In genomic region chr11:120111033-120111432, GRCm38 (mm10) we compare ENCODE assay signal across 9 mouse cellular contexts. TPM values are rescaled to one million over a fixed set of nuclear protein-coding genes. Genes with fewer than 3 reads are reported as not detected.
DNase-seq lines count a peak whose midpoint lies in the region; ATAC-seq and TF ChIP-seq lines count a peak whose summit lies in the region.
"Had no signal": no experiment of that assay in that cellular context is flagged by ENCODE, and none has a peak within 500 bp of the region (broad histone marks: within the 10 kb centered on the region; RNA-seq: fewer than 3 reads in every experiment).

No protein-coding gene starts in this region.

- H3K9me3 ChIP-seq in E14TG2a.4 (ENCODE audit: low read length): no peaks in the 10 kb centered on the region
- H3K9me3 ChIP-seq in limb, embryonic 10.5 days (replicated peaks): no peaks in the 10 kb centered on the region
- H3K9me3 ChIP-seq: megakaryocyte, embryonic 14.5 days had no signal

- H3K27me3 ChIP-seq in kidney, adult 2 months (replicated peaks; ENCODE audit: control insufficient read depth, insufficient read depth, low read length): no peaks in the 10 kb centered on the region
- no peaks in the 10 kb centered on the region for H3K27me3 ChIP-seq in E14TG2a.4 (ENCODE audit: insufficient read depth, low read length)
- H3K27me3 ChIP-seq in limb, embryonic 10.5 days (ENCODE audit: low read depth, poor library complexity, severe bottlenecking): no peaks in the 10 kb centered on the region
- H3K27me3 ChIP-seq: megakaryocyte, embryonic 14.5 days had no signal

- H3K4me3 ChIP-seq in kidney, adult 2 months (ENCODE audit: insufficient read depth, low read depth, low read length): no peak overlapping the region
- no peak overlapping the region for H3K4me3 ChIP-seq in E14TG2a.4 (replicated peaks; ENCODE audit: low read length)
- H3K4me3 ChIP-seq in bone marrow, adult 2 months (replicated peaks; ENCODE audit: control insufficient read depth, low read depth, low read length): no peak overlapping the region
- H3K4me3 ChIP-seq in limb, embryonic 10.5 days: no peak overlapping the region
- H3K4me3 ChIP-seq: megakaryocyte, embryonic 14.5 days had no signal

- TF ChIP-seq CTCF in kidney, adult 2 months (conservative IDR thresholded peaks at IDR 0.05; ENCODE audit: insufficient read depth, insufficient read length, low read depth, low read length): peak; percentile 91
- peak; percentile 85 for TF ChIP-seq CTCF in E14TG2a.4 (conservative IDR thresholded peaks at IDR 0.05; ENCODE audit: low read length)
- peak; percentile 93 for TF ChIP-seq CTCF in bone marrow, adult 2 months (IDR thresholded peaks at IDR 0.05; ENCODE audit: control insufficient read depth, insufficient read depth, low read length)

- WGBS in kidney, adult 2 months: 14% methylated on average over 2 of the region's 2 CpGs
- 32% methylated on average over 2 of the region's 2 CpGs for WGBS in bone marrow, adult 2 months
- WGBS in limb, embryonic 10.5 days: 7% methylated on average over 2 of the region's 2 CpGs

- H3K4me1 ChIP-seq in kidney, adult 2 months (ENCODE audit: control insufficient read depth, insufficient read depth, low read length): peaks cover 14% of the 10 kb centered on the region
- peaks cover 61% of the 10 kb centered on the region for H3K4me1 ChIP-seq in E14TG2a.4 (replicated peaks; ENCODE audit: low read depth, low read length)
- H3K4me1 ChIP-seq in bone marrow, adult 2 months (ENCODE audit: control insufficient read depth, insufficient read depth, low read length): no peaks in the 10 kb centered on the region
- peaks cover 51% of the 10 kb centered on the region for H3K4me1 ChIP-seq in limb, embryonic 10.5 days

- ATAC-seq in granulocyte monocyte progenitor cell, adult 5-6 weeks (replicated peaks; ENCODE audit: poor library complexity, severe bottlenecking): peak; percentile 51; the same call in 1 of the 2 replicates
- peak; percentile 44; the same call in 1 of the 2 replicates for ATAC-seq in monocyte, adult 5-6 weeks (replicated peaks; ENCODE audit: insufficient number of reproducible peaks, low FRiP score, low TSS enrichment, poor library complexity, severe bottlenecking)
- ATAC-seq in erythroblast, adult 5-6 weeks (replicated peaks; ENCODE audit: low FRiP score, poor library complexity, severe bottlenecking): no peak; the same call in 1 of the 2 replicates

- no peak overlapping the region for H3K27ac ChIP-seq in kidney, adult 2 months (ENCODE audit: insufficient read depth, low read depth, low read length)
- H3K27ac ChIP-seq in bone marrow, adult 2 months (ENCODE audit: control insufficient read depth, insufficient read depth, low read depth, low read length, poor library complexity): no peak overlapping the region
- H3K27ac ChIP-seq in limb, embryonic 10.5 days: no peak overlapping the region

- H3K36me3 ChIP-seq in kidney, adult 2 months (ENCODE audit: control insufficient read depth, insufficient read depth, low read length): no peaks in the 10 kb centered on the region
- peaks cover 97% of the 10 kb centered on the region for H3K36me3 ChIP-seq in E14TG2a.4 (ENCODE audit: insufficient read depth, low read length)
- H3K36me3 ChIP-seq in limb, embryonic 10.5 days: peaks cover 80% of the 10 kb centered on the region

- no peak for TF ChIP-seq POLR2A in kidney, adult 2 months (IDR thresholded peaks at IDR 0.05; ENCODE audit: low read depth, low read length)
- TF ChIP-seq POLR2A in bone marrow, adult 2 months (IDR thresholded peaks at IDR 0.05; ENCODE audit: borderline replicate concordance, control insufficient read depth, low read depth, low read length): no peak

- DNase-seq in kidney, adult 2 months: peak; percentile 44
- DNase-seq in kidney, adult 11 months: no peak
- DNase-seq in limb, embryonic 10.5 days (ENCODE audit: low spot score): peak; percentile 85

RNA-seq across cellular contexts. Expression of gene Ndufaf8, which starts 12.3 kb away (rescaled TPM):
- polyA plus RNA-seq in kidney, adult 2 months (2012; rRNA removed): 77.7 and 79.3 TPM in 2 replicates
- polyA plus RNA-seq in bone marrow, adult 2 months (2011; ENCODE audit: insufficient read depth, insufficient read length, low replicate concordance, missing spikeins): 27.6 and 30.1 TPM in 2 replicates
- 37.0 and 64.8 TPM in 2 replicates for total RNA-seq in granulocyte monocyte progenitor cell, adult 5-6 weeks (2014; fragmentation: Nextera tagmentation)
- 30.2 and 31.6 TPM in 2 replicates for total RNA-seq in granulocyte monocyte progenitor cell, adult 5-6 weeks (2017)
- 78.5 and 83.8 TPM in 2 replicates for polyA plus RNA-seq in limb, embryonic 10.5 days (2016; fragmentation: Nextera tagmentation; extraction: Ambion mirVana)
- total RNA-seq in monocyte, adult 5-6 weeks (2017): 21.0 to 40.3 TPM (median 25.7 TPM) in 3 replicates
- 0.96 and 3.3 TPM in 2 replicates for total RNA-seq in erythroblast, adult 5-6 weeks (2015; ENCODE audit: low replicate concordance)
- total RNA-seq in erythroblast, adult 5-6 weeks (2017; ENCODE audit: low replicate concordance): 1.4 and 5.3 TPM in 2 replicates

RNA-seq across cellular contexts. Expression of gene Tepsin, which starts 12.5 kb away (rescaled TPM):
- polyA plus RNA-seq in kidney, adult 2 months (2012; rRNA removed): 28.5 and 35.6 TPM in 2 replicates
- 8.6 and 24.6 TPM in 2 replicates for polyA plus RNA-seq in bone marrow, adult 2 months (2011; ENCODE audit: insufficient read depth, insufficient read length, low replicate concordance, missing spikeins)
- total RNA-seq in granulocyte monocyte progenitor cell, adult 5-6 weeks (2014; fragmentation: Nextera tagmentation): 15.3 and 22.2 TPM in 2 replicates
- 7.5 and 9.3 TPM in 2 replicates for total RNA-seq in granulocyte monocyte progenitor cell, adult 5-6 weeks (2017)
- 21.4 and 23.0 TPM in 2 replicates for polyA plus RNA-seq in limb, embryonic 10.5 days (2016; fragmentation: Nextera tagmentation; extraction: Ambion mirVana)
- total RNA-seq in monocyte, adult 5-6 weeks (2017): 13.9 to 20.6 TPM (median 17.0 TPM) in 3 replicates
- total RNA-seq in erythroblast, adult 5-6 weeks (2015; ENCODE audit: low replicate concordance): 1.5 and 1.9 TPM in 2 replicates
- total RNA-seq in erythroblast, adult 5-6 weeks (2017; ENCODE audit: low replicate concordance): 1.1 and 3.8 TPM in 2 replicates

RNA-seq across cellular contexts. Expression of gene Cep131, which starts 24.4 kb away (rescaled TPM):
- polyA plus RNA-seq in kidney, adult 2 months (2012; rRNA removed): 5.8 and 6.8 TPM in 2 replicates
- 14.3 and 19.8 TPM in 2 replicates for polyA plus RNA-seq in bone marrow, adult 2 months (2011; ENCODE audit: insufficient read depth, insufficient read length, low replicate concordance, missing spikeins)
- 8.3 and 14.9 TPM in 2 replicates for total RNA-seq in granulocyte monocyte progenitor cell, adult 5-6 weeks (2014; fragmentation: Nextera tagmentation)
- total RNA-seq in granulocyte monocyte progenitor cell, adult 5-6 weeks (2017): 11.3 and 23.8 TPM in 2 replicates
- polyA plus RNA-seq in limb, embryonic 10.5 days (2016; fragmentation: Nextera tagmentation; extraction: Ambion mirVana): 46.7 and 55.2 TPM in 2 replicates
- total RNA-seq in monocyte, adult 5-6 weeks (2017): 2.9 to 9.1 TPM (median 8.3 TPM) in 3 replicates
- 5.6 and 6.7 TPM in 2 replicates for total RNA-seq in erythroblast, adult 5-6 weeks (2015; ENCODE audit: low replicate concordance)
- total RNA-seq in erythroblast, adult 5-6 weeks (2017; ENCODE audit: low replicate concordance): 2.0 and 7.1 TPM in 2 replicates

RNA-seq across cellular contexts. Expression of gene Slc38a10, which starts 40.1 kb away (rescaled TPM):
- polyA plus RNA-seq in kidney, adult 2 months (2012; rRNA removed): 151 and 178 TPM in 2 replicates
- polyA plus RNA-seq in bone marrow, adult 2 months (2011; ENCODE audit: insufficient read depth, insufficient read length, low replicate concordance, missing spikeins): 23.3 and 37.7 TPM in 2 replicates
- 58.8 and 62.4 TPM in 2 replicates for total RNA-seq in granulocyte monocyte progenitor cell, adult 5-6 weeks (2014; fragmentation: Nextera tagmentation)
- total RNA-seq in granulocyte monocyte progenitor cell, adult 5-6 weeks (2017): 43.5 and 51.5 TPM in 2 replicates
- polyA plus RNA-seq in limb, embryonic 10.5 days (2016; fragmentation: Nextera tagmentation; extraction: Ambion mirVana): 99.6 and 99.8 TPM in 2 replicates
- total RNA-seq in monocyte, adult 5-6 weeks (2017): 40.6 to 56.4 TPM (median 42.9 TPM) in 3 replicates
- 7.7 and 10.7 TPM in 2 replicates for total RNA-seq in erythroblast, adult 5-6 weeks (2015; ENCODE audit: low replicate concordance)
- 22.4 and 39.9 TPM in 2 replicates for total RNA-seq in erythroblast, adult 5-6 weeks (2017; ENCODE audit: low replicate concordance)
